Mouse (Mus musculus): ENCODE data around the gene Vmn2r55.
"Not testable (repeated sequence)": the region's sequence is repeated elsewhere in the genome, so short reads cannot be mapped to it uniquely, and the experiment has no call there.

Vmn2r55 gene

DNA sequence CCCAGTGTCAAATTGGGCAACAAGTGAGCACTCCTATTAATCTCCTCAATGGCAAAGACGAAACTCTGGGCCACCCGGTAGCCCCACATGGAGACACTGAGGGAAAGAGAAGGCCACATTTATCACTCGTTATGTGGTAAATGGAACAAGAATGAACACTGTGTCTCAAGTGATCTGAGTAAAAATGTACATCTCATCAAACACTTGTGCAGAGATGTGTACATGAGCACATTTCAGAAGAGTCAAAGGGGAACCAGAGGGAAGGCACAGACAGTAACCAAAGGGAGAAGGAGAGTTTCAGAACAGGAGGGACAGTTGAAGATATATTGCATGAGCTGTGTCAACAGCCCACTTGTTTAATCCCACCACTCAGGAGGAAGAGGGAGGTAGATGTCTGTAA lies at the start of gene Vmn2r55:
Gene Vmn2r55 (minus strand): TSS at position 101 of the 400 bp plus-strand sequence.
- in situ Hi-C loops (cut with MboI; ENCODE audit: low pct_unique_long_range_greater_than_20kb in 1 of 2, low sequenced_read_pairs in 2 of 2, unreplicated experiment in 1 of 2) = not testable (repeated sequence)

- in situ Hi-C loops (cut with MboI; ENCODE audit: low pct_unique_long_range_greater_than_20kb in 1 of 2, low sequenced_read_pairs in 2 of 2, unreplicated experiment in 1 of 2) = not testable (repeated sequence)
These were observed 44.6 kb downstream of the Vmn2r55 start, which contains the start of gene Vmn2r54 for GRCm38 (mm10) chr7:12640219-12640618. TSS of gene Vmn2r54 (minus strand) at chr7:12640319.

DNA sequence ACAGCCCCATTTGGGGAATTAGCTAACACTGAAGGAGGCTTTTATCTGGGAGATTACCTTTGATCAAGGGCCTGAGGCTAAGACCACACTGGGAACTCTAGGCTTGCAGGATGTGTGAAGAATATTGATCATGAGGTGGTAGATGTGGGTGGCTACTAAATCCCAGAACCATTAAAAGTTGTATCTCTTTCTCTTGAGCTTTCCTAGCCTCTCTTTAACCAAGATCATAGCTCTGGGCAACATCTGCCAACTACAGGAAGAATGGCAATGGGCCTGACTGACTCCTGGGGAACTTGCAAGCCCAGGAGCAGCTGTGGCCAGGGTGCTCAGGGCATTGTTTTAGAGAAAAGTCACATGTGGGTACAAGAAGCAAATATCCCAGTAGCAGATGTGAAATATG lies 76.1 kb downstream of the Vmn2r55 start, which contains the start of gene Vmn2r53:
Gene Vmn2r53 (minus strand): TSS at position 101 of the 400 bp plus-strand sequence.
- in situ Hi-C loops (cut with MboI; ENCODE audit: low pct_unique_long_range_greater_than_20kb in 1 of 2, low sequenced_read_pairs in 2 of 2, unreplicated experiment in 1 of 2) = no loop called here

Data from mouse embryonic stem cell (cell line).